Comparison of ENCODE assay signal across 8 mouse cellular contexts in the genomic region with DNA sequence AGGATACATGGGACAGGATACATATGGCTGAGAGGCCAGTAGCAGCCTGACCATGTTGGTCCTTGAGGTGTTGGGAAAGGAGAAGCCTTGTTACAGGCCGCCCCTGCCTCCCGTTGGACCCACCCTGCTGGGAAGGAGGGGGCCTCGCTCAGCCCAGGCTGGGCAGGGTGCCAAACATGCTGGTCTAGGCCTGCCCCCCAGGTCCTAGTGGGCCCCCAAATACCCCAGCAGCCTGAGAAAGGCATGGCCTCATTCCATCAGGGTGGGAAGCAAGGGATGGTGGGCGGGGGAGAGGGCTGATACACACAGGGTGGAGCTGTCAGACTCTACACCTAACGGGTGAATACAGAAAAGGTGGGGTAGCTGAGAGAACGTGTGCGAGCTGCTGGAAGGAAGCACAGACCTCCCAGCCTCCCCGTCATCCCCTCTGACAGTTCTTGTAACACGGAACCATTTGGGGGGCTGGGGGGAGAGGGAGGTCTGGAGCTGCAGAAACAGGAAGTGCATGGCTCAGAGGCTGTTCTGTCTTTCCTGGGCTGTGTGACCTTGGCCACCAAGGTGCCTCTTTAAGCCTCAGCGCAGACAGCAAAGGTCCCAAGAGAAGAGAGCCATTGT. TPM values are rescaled to one million over a fixed set of nuclear protein-coding genes. Genes with fewer than 3 reads are reported as not detected.
DNase-seq lines count a peak whose midpoint lies in the region; ATAC-seq lines count a peak whose summit lies in the region.

No protein-coding gene starts in this region.

- H3K27ac ChIP-seq in embryonic facial prominence, embryonic 15.5 days (replicated peaks), result peak overlapping the region; percentile 73
- peak overlapping the region; percentile 66 for H3K27ac ChIP-seq in hindbrain, embryonic 15.5 days (replicated peaks)
- H3K27ac ChIP-seq in liver, embryonic 16.5 days (ENCODE audit: low read length), result peak overlapping the region; percentile 29; the same call in 1 of the 2 replicates

- 23% methylated on average over 10 of the region's 10 CpGs for WGBS in embryonic facial prominence, embryonic 15.5 days
- 38% methylated on average over 10 of the region's 10 CpGs for WGBS in hindbrain, embryonic 15.5 days
- 22% methylated on average over 10 of the region's 10 CpGs for WGBS in liver, embryonic 16.5 days (ENCODE audit: insufficient replicate concordance)

- H3K27me3 ChIP-seq in embryonic facial prominence, embryonic 15.5 days, result no peaks in the 10 kb centered on the region
- H3K27me3 ChIP-seq in hindbrain, embryonic 15.5 days, result no peaks in the 10 kb centered on the region
- no peaks in the 10 kb centered on the region for H3K27me3 ChIP-seq in liver, embryonic 16.5 days (ENCODE audit: control insufficient read depth, insufficient read depth, low read depth, low read length)

- H3K4me2 ChIP-seq in embryonic facial prominence, embryonic 15.5 days (replicated peaks), result peak overlapping the region; percentile 96
- H3K4me2 ChIP-seq in hindbrain, embryonic 15.5 days, result peak overlapping the region; percentile 85
- no peak overlapping the region for H3K4me2 ChIP-seq in liver, embryonic 16.5 days (ENCODE audit: low read depth, low read length)

- H3K9ac ChIP-seq in embryonic facial prominence, embryonic 15.5 days, result 0 out of 2 replicates have a peak overlapping the region, but pooled peaks have one; percentile 12
- no peak overlapping the region for H3K9ac ChIP-seq in hindbrain, embryonic 15.5 days
- 0 out of 2 replicates have a peak overlapping the region, but pooled peaks have one; percentile 11 for H3K9ac ChIP-seq in liver, embryonic 16.5 days (ENCODE audit: low read depth, low read length)

- no peaks in the 10 kb centered on the region for H3K9me3 ChIP-seq in embryonic facial prominence, embryonic 15.5 days (replicated peaks)
- H3K9me3 ChIP-seq in hindbrain, embryonic 15.5 days, result no peaks in the 10 kb centered on the region
- no peaks in the 10 kb centered on the region for H3K9me3 ChIP-seq in liver, embryonic 16.5 days (replicated peaks; ENCODE audit: control insufficient read depth, low read length)

- H3K4me1 ChIP-seq in embryonic facial prominence, embryonic 15.5 days, result peaks cover 70% of the 10 kb centered on the region
- H3K4me1 ChIP-seq in hindbrain, embryonic 15.5 days (replicated peaks), result peaks cover 63% of the 10 kb centered on the region
- peaks cover 77% of the 10 kb centered on the region for H3K4me1 ChIP-seq in liver, embryonic 16.5 days (ENCODE audit: control insufficient read depth, low read depth, low read length)

- ATAC-seq in embryonic facial prominence, embryonic 15.5 days (ENCODE audit: insufficient number of reproducible peaks, low FRiP score, low TSS enrichment, low read depth), result peak; percentile 12; the same call in 1 of the 2 replicates
- no peak for ATAC-seq in hindbrain, embryonic 15.5 days (ENCODE audit: low FRiP score, low read depth)
- no peak for ATAC-seq in liver, embryonic 16.5 days (ENCODE audit: low read depth)
- ATAC-seq in CD4-positive, CD25-positive, alpha-beta regulatory T cell, adult 4 months, result no peak

- H3K4me3 ChIP-seq in embryonic facial prominence, embryonic 15.5 days (replicated peaks), result peak overlapping the region; percentile 81; the same call in 1 of the 2 replicates
- H3K4me3 ChIP-seq in hindbrain, embryonic 15.5 days, result no peak overlapping the region
- no peak overlapping the region for H3K4me3 ChIP-seq in liver, embryonic 16.5 days (ENCODE audit: low read depth, low read length)

- DNase-seq in gastrocnemius, postnatal 10 days, result peak; percentile 56
- no peak for DNase-seq in gastrocnemius, adult 18-20 months (ENCODE audit: low spot score)
- DNase-seq in embryo, embryonic 10.5 days (ENCODE audit: low spot score), result no peak
- DNase-seq in spleen, postnatal 14 days (ENCODE audit: low spot score in 2 of 2), result no peak

- H3K36me3 ChIP-seq in embryonic facial prominence, embryonic 15.5 days, result peaks cover 39% of the 10 kb centered on the region
- H3K36me3 ChIP-seq in hindbrain, embryonic 15.5 days, result no peaks in the 10 kb centered on the region
- H3K36me3 ChIP-seq in liver, embryonic 16.5 days (ENCODE audit: control insufficient read depth, insufficient read depth), result peaks cover 12% of the 10 kb centered on the region

RNA-seq across cellular contexts. Expression of a gene that starts 4.6 kb away (rescaled TPM):
- 10 to 100 TPM; 16.8 to 22.7 TPM for total RNA-seq in gastrocnemius, postnatal 10 days (2021)
- total RNA-seq in gastrocnemius, adult 18-20 months (2021), result 10 to 100 TPM; 13.1 to 18.2 TPM
- polyA plus RNA-seq in embryonic facial prominence, embryonic 15.5 days (2015; fragmentation: Nextera tagmentation; extraction: Ambion mirVana), result 19.0 TPM in 2 replicates
- polyA plus RNA-seq in hindbrain, embryonic 15.5 days (2015; fragmentation: Nextera tagmentation; extraction: Ambion mirVana), result 9.9 and 12.2 TPM in 2 replicates
- polyA plus RNA-seq in liver, embryonic 16.5 days (2015; fragmentation: Nextera tagmentation; extraction: Ambion mirVana), result 5.1 and 6.1 TPM in 2 replicates
- under 1 TPM; 0.69 to 0.85 TPM for polyA plus RNA-seq in CD4-positive, CD25-positive, alpha-beta regulatory T cell, adult 4 months (2017; shearing (Covaris generic))

RNA-seq across cellular contexts. Expression of a gene that starts 5.7 kb away (rescaled TPM):
- 10 to 100 TPM; 10.3 to 11.1 TPM for total RNA-seq in gastrocnemius, postnatal 10 days (2021)
- 1 to 10 TPM; 5.0 to 6.5 TPM for total RNA-seq in gastrocnemius, adult 18-20 months (2021)
- polyA plus RNA-seq in embryonic facial prominence, embryonic 15.5 days (2015; fragmentation: Nextera tagmentation; extraction: Ambion mirVana), result 31.5 and 34.8 TPM in 2 replicates
- polyA plus RNA-seq in hindbrain, embryonic 15.5 days (2015; fragmentation: Nextera tagmentation; extraction: Ambion mirVana), result 22.3 and 23.6 TPM in 2 replicates
- polyA plus RNA-seq in liver, embryonic 16.5 days (2015; fragmentation: Nextera tagmentation; extraction: Ambion mirVana), result 10.2 and 12.4 TPM in 2 replicates
- 10 to 100 TPM; 11.0 to 16.2 TPM for polyA plus RNA-seq in CD4-positive, CD25-positive, alpha-beta regulatory T cell, adult 4 months (2017; shearing (Covaris generic))

RNA-seq across cellular contexts. Expression of a gene that starts 15.0 kb away (rescaled TPM):
- total RNA-seq in gastrocnemius, postnatal 10 days (2021), result 10 to 100 TPM; 16.5 to 17.4 TPM
- 1 to 10 TPM; 6.3 to 8.1 TPM for total RNA-seq in gastrocnemius, adult 18-20 months (2021)
- 21.8 and 22.6 TPM in 2 replicates for polyA plus RNA-seq in embryonic facial prominence, embryonic 15.5 days (2015; fragmentation: Nextera tagmentation; extraction: Ambion mirVana)
- 1.3 TPM in 2 replicates for polyA plus RNA-seq in hindbrain, embryonic 15.5 days (2015; fragmentation: Nextera tagmentation; extraction: Ambion mirVana)
- polyA plus RNA-seq in liver, embryonic 16.5 days (2015; fragmentation: Nextera tagmentation; extraction: Ambion mirVana), result 14.4 and 15.6 TPM in 2 replicates
- 10 to 100 TPM in 1 of 2 experiments, 1 to 10 TPM in 1; 7.9 to 11.1 TPM for polyA plus RNA-seq in CD4-positive, CD25-positive, alpha-beta regulatory T cell, adult 4 months (2017; shearing (Covaris generic))

RNA-seq across cellular contexts. Expression of a gene that starts 43.6 kb away (rescaled TPM):
- total RNA-seq in gastrocnemius, postnatal 10 days (2021), result 10 to 100 TPM; 55.6 to 60.0 TPM
- 10 to 100 TPM; 85.1 to 88.2 TPM for total RNA-seq in gastrocnemius, adult 18-20 months (2021)
- polyA plus RNA-seq in embryonic facial prominence, embryonic 15.5 days (2015; fragmentation: Nextera tagmentation; extraction: Ambion mirVana), result 24.2 and 25.0 TPM in 2 replicates
- 24.2 and 27.9 TPM in 2 replicates for polyA plus RNA-seq in hindbrain, embryonic 15.5 days (2015; fragmentation: Nextera tagmentation; extraction: Ambion mirVana)
- polyA plus RNA-seq in liver, embryonic 16.5 days (2015; fragmentation: Nextera tagmentation; extraction: Ambion mirVana), result 8.9 and 10.4 TPM in 2 replicates
- 10 to 100 TPM in 1 of 2 experiments, 1 to 10 TPM in 1; 8.5 to 17.5 TPM for polyA plus RNA-seq in CD4-positive, CD25-positive, alpha-beta regulatory T cell, adult 4 months (2017; shearing (Covaris generic))

RNA-seq across cellular contexts. Expression of a gene that starts 49.4 kb away (rescaled TPM):
- total RNA-seq in gastrocnemius, postnatal 10 days (2021), result not detected
- total RNA-seq in gastrocnemius, adult 18-20 months (2021), result not detected
- polyA plus RNA-seq in embryonic facial prominence, embryonic 15.5 days (2015; fragmentation: Nextera tagmentation; extraction: Ambion mirVana), result 0.54 and 0.57 TPM in 2 replicates
- 0.17 and 0.19 TPM in 2 replicates for polyA plus RNA-seq in hindbrain, embryonic 15.5 days (2015; fragmentation: Nextera tagmentation; extraction: Ambion mirVana)
- 0.34 and 1.5 TPM in 2 replicates for polyA plus RNA-seq in liver, embryonic 16.5 days (2015; fragmentation: Nextera tagmentation; extraction: Ambion mirVana)
- not detected for polyA plus RNA-seq in CD4-positive, CD25-positive, alpha-beta regulatory T cell, adult 4 months (2017; shearing (Covaris generic))
